Mouse (Mus musculus) liver, postnatal 0 days (tissue): ENCODE results near the gene Spaar. TPM values are rescaled to one million over a fixed set of nuclear protein-coding genes. Genes with fewer than 3 reads are reported as not detected.
"Not testable (repeated sequence)": the region's sequence is repeated elsewhere in the genome, so short reads cannot be mapped to it uniquely, and the experiment has no call there.

ENCODE experiments used
- ATAC-seq: fragments of 200-750 bp; cut with Nextera tagmentation; 2 replicates; pipeline ENCODE4 v1.8.0; 2017; ENCODE audit warnings: mild to moderate bottlenecking, moderate library complexity
- DNase-seq: peaks from one replicate; pipeline ENCODE4 v3.0.0-alpha.2; 2016
- H3K27ac ChIP-seq: fragments of 300-500 bp; sonication (generic); 2 replicates; pipeline ENCODE4 v1.5.1; 2014; ENCODE audit warnings: antibody characterized with exemption, moderate library complexity, mild to moderate bottlenecking, low read depth
- H3K27me3 ChIP-seq: fragments of 300-500 bp; sonication (generic); 2 replicates; pipeline ENCODE4 v1.6.1; 2014; ENCODE audit warnings: low read length, control low read depth, mixed read lengths; ENCODE audit not compliant: insufficient read depth
- H3K36me3 ChIP-seq: fragments of 300-500 bp; sonication (generic); replicated peaks from 2 replicates; pipeline ENCODE4 v1.6.1; 2014; ENCODE audit warnings: mild to moderate bottlenecking, control low read depth, low read length, moderate library complexity, mixed read lengths; ENCODE audit not compliant: insufficient read depth
- H3K4me1 ChIP-seq: fragments of 300-500 bp; sonication (generic); 2 replicates; pipeline ENCODE4 v1.6.1; 2014; ENCODE audit warnings: antibody characterized with exemption, mild to moderate bottlenecking, control low read depth; ENCODE audit not compliant: insufficient read depth
- H3K4me2 ChIP-seq: fragments of 300-500 bp; sonication (generic); 2 replicates; pipeline ENCODE4 v1.6.1; 2014; ENCODE audit warnings: low read depth, mild to moderate bottlenecking, low read length, moderate library complexity, mixed read lengths
- H3K4me3 ChIP-seq: fragments of 300-500 bp; sonication (generic); 2 replicates; pipeline ENCODE4 v1.5.1; 2014; ENCODE audit warnings: low read depth, low read length
- H3K9ac ChIP-seq: fragments of 300-500 bp; sonication (generic); replicated peaks from 2 replicates; pipeline ENCODE4 v1.6.1; 2014; ENCODE audit warnings: mild to moderate bottlenecking, moderate library complexity
- H3K9me3 ChIP-seq: fragments of 300-500 bp; sonication (generic); 2 replicates; pipeline ENCODE4 v1.6.1; 2016; ENCODE audit warnings: mild to moderate bottlenecking, control low read depth, low read length, mixed read lengths
- CTCF ChIP-seq: sonication (generic); IDR thresholded peaks from 2 replicates; pipeline ENCODE4 v1.5.1; 2016; ENCODE audit warnings: antibody characterized with exemption, low read depth
- EP300 ChIP-seq: IDR thresholded peaks from 2 replicates; pipeline ENCODE4 v1.6.1; 2016; ENCODE audit warnings: antibody characterized with exemption, low read depth, mild to moderate bottlenecking
- WGBS: fragments of 180-500 bp; shearing (Covaris S2); extraction: QIAGEN DNeasy Blood & Tissue Kit; methylation state at CpG from one replicate; pipeline ENCODE4 v1.1.7; 2014; ENCODE audit not compliant: insufficient replicate concordance; 5-methylcytosine and 5-hydroxymethylcytosine counted together
- polyA plus RNA-seq: library from polyadenylated mRNA; unstranded; fragments of >200 nt; fragmentation: Nextera tagmentation; extraction: Ambion mirVana; gene quantifications from 2 replicates; pipeline ENCODE4 v1.2.1, GENCODE M21; 2015

Spaar gene
- polyA plus RNA-seq, 1 experiment from 2014 or later: 0.07 TPM

DNA sequence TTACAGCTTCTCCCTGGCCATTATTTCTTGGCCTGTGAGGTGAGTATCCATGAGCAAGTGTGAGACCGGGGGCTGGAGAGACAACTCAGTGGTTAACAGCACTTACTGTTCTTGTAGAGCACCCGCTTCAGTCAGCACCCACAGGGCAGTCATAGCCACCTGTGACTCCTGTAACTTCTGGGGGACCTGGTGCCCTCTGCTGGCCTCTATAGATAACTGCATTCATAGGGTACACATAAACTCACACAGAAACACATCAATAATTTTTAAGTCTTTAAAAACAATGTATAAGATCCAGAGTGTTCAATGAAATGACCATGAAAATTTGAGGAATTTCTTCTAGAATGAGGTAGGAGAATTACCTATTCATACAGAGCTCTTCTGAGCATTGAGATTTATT lies 39.5 kb downstream of the Spaar start:
- Histone ChIP-seq H3K4me2 (no peak overlapping the region), H3K9me3 (no peaks in the 10 kb centered on the region; the same call in 1 of the 2 replicates)
- WGBS: 94% methylated on average over 2 of the region's 2 CpGs

DNA sequence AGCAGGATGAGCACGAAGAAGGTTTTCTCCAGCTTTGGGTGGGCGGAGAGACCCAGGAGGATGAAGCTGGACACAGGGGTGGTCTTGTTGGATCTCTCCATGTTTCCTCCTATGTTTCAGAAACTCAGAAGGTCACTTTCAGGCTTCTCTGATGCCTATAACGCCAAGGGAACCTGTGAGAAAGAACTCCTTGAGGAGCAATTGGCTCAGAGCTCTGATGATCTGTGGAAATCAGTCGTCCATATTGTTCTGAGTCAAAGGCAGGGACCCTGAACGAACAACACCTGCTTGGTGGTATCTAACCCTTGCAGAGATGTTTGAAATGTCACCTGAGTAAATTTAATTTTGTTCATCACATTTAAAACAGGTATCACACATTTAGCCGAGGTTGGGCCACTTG lies 41.1 kb downstream of the Spaar start, which contains the start of gene Olfr159:
Olfr159 (minus strand) TSS at position 101 of the 400 bp plus-strand sequence.
- no peak for DNase-seq
- no peak for ATAC-seq
- Histone ChIP-seq H3K4me2 (no peak within 1 kb of the TSS), H3K9ac (no peak within 1 kb of the TSS), H3K9me3 (no peaks in the 10 kb centered on the region), H3K36me3 (no peaks in the 10 kb centered on the region), H3K27ac (no peak within 1 kb of the TSS), H3K4me1 (no peaks in the 10 kb centered on the region), H3K27me3 (no peaks in the 10 kb centered on the region), H3K4me3 (no peak within 1 kb of the TSS)
- WGBS: 63% methylated on average over 6 of the region's 6 CpGs
- TF ChIP-seq EP300 (no peak), CTCF (no peak)

More for the DNA sequence above, 39.5 kb downstream of the Spaar start:
- Histone ChIP-seq H3K4me1 (no peaks in the 10 kb centered on the region), H3K4me3 (no peak overlapping the region), H3K27ac (no peak overlapping the region), H3K36me3 (no peaks in the 10 kb centered on the region), H3K27me3 (no peaks in the 10 kb centered on the region), H3K9ac (no peak overlapping the region)
- ATAC-seq: no peak
- DNase-seq: no peak
- TF ChIP-seq EP300 (no peak), CTCF (no peak)

DNA sequence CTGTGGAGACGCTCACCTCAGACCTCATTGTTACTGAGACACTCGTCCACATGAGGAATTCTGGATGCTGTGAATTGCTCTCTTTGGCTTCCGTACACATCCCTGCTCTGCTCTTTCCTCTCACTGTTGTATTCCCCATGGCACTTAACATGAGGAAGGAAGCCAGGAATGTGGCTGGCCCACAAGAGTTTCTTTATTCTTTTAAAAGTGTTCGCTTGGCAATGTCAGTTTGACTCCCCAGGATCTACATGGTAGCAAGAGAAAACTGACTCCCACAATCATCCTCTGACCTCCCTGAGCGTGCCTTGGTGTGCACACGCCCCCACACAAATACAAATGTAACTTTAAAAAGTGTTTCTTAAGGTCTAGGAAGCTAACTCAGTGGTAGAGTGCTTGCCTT lies 41.8 kb downstream of the Spaar start:
- DNase-seq (no peak), ATAC-seq (no peak)
- H3K4me3 ChIP-seq: no peak overlapping the region
- no peaks in the 10 kb centered on the region for H3K4me1 ChIP-seq
- no peak overlapping the region for H3K9ac ChIP-seq
- no peak overlapping the region for H3K27ac ChIP-seq
- H3K27me3 ChIP-seq: no peaks in the 10 kb centered on the region
- WGBS: 52% methylated on average over 6 of the region's 6 CpGs
- TF ChIP-seq EP300: no peak
- no peak for TF ChIP-seq CTCF
- no peaks in the 10 kb centered on the region for H3K9me3 ChIP-seq
- H3K4me2 ChIP-seq: no peak overlapping the region
- H3K36me3 ChIP-seq: no peaks in the 10 kb centered on the region

DNA sequence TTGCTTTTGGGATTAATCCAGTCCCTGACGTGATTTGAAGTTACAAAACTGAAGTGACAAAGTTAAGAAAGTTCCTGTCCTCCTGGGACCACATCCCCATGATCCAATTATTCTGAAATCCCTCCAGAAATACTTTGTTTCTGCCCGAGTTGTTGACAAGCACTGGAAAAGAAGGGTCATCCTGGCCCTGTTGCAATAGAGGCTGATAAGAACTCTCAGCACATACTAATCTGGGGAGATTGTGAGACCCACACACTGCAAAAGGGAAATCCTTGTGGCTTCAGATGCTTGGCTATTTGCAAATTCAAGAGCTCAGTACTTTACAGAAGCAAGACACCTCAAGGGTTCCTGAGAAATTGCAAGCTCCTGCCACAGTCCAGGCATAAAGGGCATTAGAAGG lies 42.5 kb downstream of the Spaar start:
- WGBS: 32% methylated on average over 2 of the region's 2 CpGs
- TF ChIP-seq CTCF (no peak), EP300 (no peak)
- ATAC-seq: no peak

DNA sequence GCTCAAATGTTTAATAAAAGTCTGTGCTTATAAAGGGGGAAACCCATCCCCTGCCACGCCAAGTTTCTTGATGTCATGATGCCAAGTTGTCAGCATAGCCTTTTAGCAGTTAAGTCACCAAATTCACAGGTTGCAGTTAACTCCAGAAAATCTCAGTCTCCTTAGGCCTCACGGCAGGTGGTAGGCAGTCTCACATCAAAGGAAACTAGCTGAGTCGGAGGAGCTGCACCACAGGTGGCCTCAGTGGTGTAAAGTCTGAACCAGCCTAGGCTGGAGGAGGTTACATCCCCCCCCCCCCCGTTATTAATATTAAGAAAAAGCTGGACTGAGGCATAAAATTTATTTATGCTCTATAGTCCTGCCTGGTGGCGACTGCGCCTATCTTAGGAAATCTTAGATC lies 65.5 kb downstream of the Spaar start:
- ATAC-seq (no peak), DNase-seq (no peak)
- Histone ChIP-seq H3K36me3 (no peaks in the 10 kb centered on the region), H3K27ac (no peak overlapping the region), H3K4me1 (no peaks in the 10 kb centered on the region), H3K4me3 (no peak overlapping the region), H3K4me2 (no peak overlapping the region), H3K9ac (no peak overlapping the region), H3K27me3 (no peaks in the 10 kb centered on the region), H3K9me3 (no peaks in the 10 kb centered on the region)
- 63% methylated on average over 6 of the region's 6 CpGs for WGBS
- TF ChIP-seq CTCF (no peak), EP300 (no peak)

More for the DNA sequence above, 42.5 kb downstream of the Spaar start:
- Histone ChIP-seq H3K9ac (no peak overlapping the region), H3K9me3 (no peaks in the 10 kb centered on the region), H3K4me1 (no peaks in the 10 kb centered on the region), H3K36me3 (no peaks in the 10 kb centered on the region), H3K4me3 (no peak overlapping the region), H3K4me2 (no peak overlapping the region), H3K27ac (no peak overlapping the region), H3K27me3 (no peaks in the 10 kb centered on the region)
- DNase-seq: no peak

DNA sequence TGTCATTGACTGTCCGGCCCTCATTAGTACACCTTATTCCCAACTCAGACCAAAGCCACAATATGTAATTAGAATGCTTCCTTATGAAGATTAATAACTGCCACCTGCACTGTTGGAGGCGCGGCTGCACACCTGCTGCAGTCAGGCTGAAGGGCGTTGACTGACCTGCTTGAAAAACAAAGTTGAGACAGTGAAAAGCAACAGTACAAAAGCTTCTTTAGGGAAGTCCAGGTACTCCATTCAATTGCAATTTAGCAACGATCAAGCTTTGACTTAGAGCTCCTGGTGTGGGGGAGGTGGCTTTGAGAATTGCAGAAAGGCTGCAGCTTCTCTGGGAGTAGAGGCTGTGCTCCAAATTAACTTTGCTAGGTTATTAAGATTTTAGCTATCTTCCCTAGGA lies 66.0 kb downstream of the Spaar start:
- not testable (repeated sequence) for H3K27ac ChIP-seq, H3K9ac ChIP-seq, H3K36me3 ChIP-seq, H3K4me2 ChIP-seq, H3K4me3 ChIP-seq, DNase-seq, H3K4me1 ChIP-seq, H3K9me3 ChIP-seq, H3K27me3 ChIP-seq, ATAC-seq
- 76% methylated on average over 5 of the region's 5 CpGs for WGBS

DNA sequence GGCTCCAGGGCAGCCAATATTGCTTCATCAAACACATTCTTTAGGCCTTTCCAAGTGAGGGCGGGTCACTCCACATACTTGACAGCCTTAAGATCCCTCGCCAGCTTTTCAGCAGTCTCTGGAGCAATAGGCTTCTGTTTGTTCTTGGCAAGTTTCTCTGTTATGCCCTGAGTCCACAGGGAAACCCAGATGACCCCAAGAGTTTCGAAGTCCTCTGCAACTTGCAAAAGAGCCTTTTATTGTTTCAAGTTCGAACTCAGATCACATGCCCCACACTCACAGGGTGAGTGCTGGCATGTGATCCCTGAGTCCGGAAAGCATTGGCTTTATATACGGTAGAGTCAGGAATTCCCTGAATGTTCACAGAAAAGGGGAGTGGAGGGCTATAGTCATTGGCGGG lies 69.1 kb downstream of the Spaar start:
- Histone ChIP-seq H3K27me3 (no peaks in the 10 kb centered on the region), H3K27ac (no peak overlapping the region), H3K9ac (no peak overlapping the region), H3K4me3 (no peak overlapping the region), H3K4me1 (no peaks in the 10 kb centered on the region), H3K36me3 (no peaks in the 10 kb centered on the region), H3K4me2 (no peak overlapping the region), H3K9me3 (no peaks in the 10 kb centered on the region; the same call in 1 of the 2 replicates)
- WGBS: 61% methylated on average over 7 of the region's 7 CpGs
- DNase-seq (no peak), ATAC-seq (no peak)
- TF ChIP-seq CTCF (no peak), EP300 (no peak)

Other genes with a start within 250 kb of the Spaar start
- gene Sit1, start 246.3 kb upstream of the Spaar start, polyA plus RNA-seq: 0.53 and 0.94 TPM in 2 replicates
- 41.1 and 46.0 TPM in 2 replicates for gene Ccdc107, start 237.1 kb upstream of the Spaar start, polyA plus RNA-seq
- 14.2 and 15.2 TPM in 2 replicates for gene Arhgef39, start 230.3 kb upstream of the Spaar start, polyA plus RNA-seq
- gene Car9, start 223.1 kb upstream of the Spaar start, polyA plus RNA-seq: 0.95 and 1.1 TPM in 2 replicates
- 17.3 and 58.9 TPM in 2 replicates for gene Tpm2, start 206.3 kb upstream of the Spaar start, polyA plus RNA-seq
- 36.2 and 41.2 TPM in 2 replicates for gene Creb3, start 167.7 kb upstream of the Spaar start, polyA plus RNA-seq
- 30.0 and 34.2 TPM in 2 replicates for gene Tln1, start 167.3 kb upstream of the Spaar start, polyA plus RNA-seq
- gene Rgp1, start 151.3 kb upstream of the Spaar start, polyA plus RNA-seq: 6.3 and 7.3 TPM in 2 replicates
- gene Gba2, start 151.2 kb upstream of the Spaar start, polyA plus RNA-seq: 7.3 and 8.4 TPM in 2 replicates
- gene Msmp, start 145.5 kb upstream of the Spaar start, polyA plus RNA-seq: 0.96 TPM in 1 of 2 replicates, not detected in the other
- 0.54 and 0.82 TPM in 2 replicates for gene Npr2, start 98.1 kb upstream of the Spaar start, polyA plus RNA-seq
- not detected in 2 replicates for gene Spag8, start 76.4 kb upstream of the Spaar start, polyA plus RNA-seq
- 159 and 186 TPM in 2 replicates for gene Hint2, start 73.6 kb upstream of the Spaar start, polyA plus RNA-seq
- gene Tmem8b, start 61.1 kb upstream of the Spaar start, polyA plus RNA-seq: 0.29 and 0.33 TPM in 2 replicates
- 1.7 and 1.8 TPM in 2 replicates for gene Fam221b, start 60.9 kb upstream of the Spaar start, polyA plus RNA-seq
- not detected in 2 replicates for gene Olfr70, start 29.2 kb upstream of the Spaar start, polyA plus RNA-seq
- not detected in 2 replicates for gene Olfr71, start 19.8 kb upstream of the Spaar start, polyA plus RNA-seq
- 0.40 and 0.50 TPM in 2 replicates for gene Hrct1, start 2.8 kb upstream of the Spaar start, polyA plus RNA-seq
- not detected in 2 replicates for gene Olfr159, start 41.0 kb downstream of the Spaar start, polyA plus RNA-seq
- gene Olfr156, start 93.9 kb downstream of the Spaar start, polyA plus RNA-seq: not detected in 2 replicates
- not detected in 2 replicates for gene Olfr157, start 110.2 kb downstream of the Spaar start, polyA plus RNA-seq
- gene Olfr155, start 121.5 kb downstream of the Spaar start, polyA plus RNA-seq: not detected in 2 replicates
- gene Reck, start 145.5 kb downstream of the Spaar start, polyA plus RNA-seq: 1.8 and 2.3 TPM in 2 replicates
- 19.4 and 20.4 TPM in 2 replicates for gene Glipr2, start 227.4 kb downstream of the Spaar start, polyA plus RNA-seq